Mouse (Mus musculus) embryo, embryonic 10.5 days (tissue): Measurements from ENCODE around the gene Celf5.

Experiments used
- DNase-seq: peaks from one replicate; pipeline ENCODE4 v3.0.0-alpha.2; 2015; ENCODE audit warnings: low spot score

Gene Celf5

DNA sequence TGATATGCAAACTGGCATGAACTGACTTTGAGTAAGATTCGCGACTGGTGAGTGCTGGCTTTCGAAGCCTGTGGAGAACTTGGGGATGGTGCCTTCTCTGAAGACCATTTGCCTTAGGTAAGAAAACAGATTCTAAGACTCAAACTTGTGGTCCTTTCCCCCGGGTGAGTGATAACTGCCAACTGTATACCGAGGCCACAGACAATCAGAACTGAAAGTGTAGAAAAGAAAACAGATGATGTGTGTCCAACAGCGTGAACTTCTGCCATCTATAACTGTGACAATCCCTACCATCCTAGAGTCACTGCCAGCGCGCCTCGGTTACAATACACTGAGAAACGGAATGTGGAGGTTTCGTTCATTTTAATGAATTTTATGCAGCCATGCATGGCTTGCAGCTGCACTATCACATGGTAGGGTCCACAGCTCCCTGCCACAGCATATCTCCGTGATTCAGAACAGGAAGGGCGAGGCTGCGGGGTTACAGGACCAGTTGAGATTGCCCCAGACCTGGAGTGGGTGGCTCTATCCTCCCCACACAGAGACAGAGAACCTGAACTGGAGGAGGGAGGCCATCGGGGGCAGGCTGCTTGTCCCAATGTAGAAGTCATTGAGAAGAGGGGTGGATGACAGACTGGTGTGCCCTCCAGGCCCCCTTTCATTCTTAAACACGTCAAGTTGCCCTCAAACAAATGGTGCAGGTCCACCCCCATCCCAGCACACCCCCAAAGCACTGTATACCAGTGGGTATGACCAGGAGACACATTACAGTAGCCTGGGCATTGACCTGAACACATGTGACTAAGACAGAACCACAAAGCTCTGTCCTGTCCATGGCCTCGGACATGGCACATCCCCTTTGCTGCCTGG lies 15.1 kb upstream of the Celf5 start:
- DNase-seq = no peak

DNA sequence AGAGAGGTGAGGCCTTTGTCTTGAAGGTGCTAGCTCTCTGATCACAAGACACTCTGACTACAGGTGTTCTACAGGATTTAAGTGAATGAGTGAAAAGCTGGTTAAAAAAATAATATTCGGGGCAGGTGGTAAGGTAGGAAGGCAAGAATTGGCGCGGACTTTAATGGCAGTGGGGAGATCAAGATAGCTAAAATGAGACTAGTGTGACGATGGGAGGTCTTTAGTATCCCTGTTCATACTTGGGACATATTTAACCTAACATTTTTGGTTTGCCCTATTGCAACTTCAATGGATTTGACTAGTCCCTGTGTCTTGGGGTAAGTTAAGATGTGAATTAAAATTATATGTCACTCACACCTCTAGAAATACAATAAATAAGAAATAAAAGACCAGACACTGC lies 14.5 kb upstream of the Celf5 start:
- DNase-seq = no peak

DNA sequence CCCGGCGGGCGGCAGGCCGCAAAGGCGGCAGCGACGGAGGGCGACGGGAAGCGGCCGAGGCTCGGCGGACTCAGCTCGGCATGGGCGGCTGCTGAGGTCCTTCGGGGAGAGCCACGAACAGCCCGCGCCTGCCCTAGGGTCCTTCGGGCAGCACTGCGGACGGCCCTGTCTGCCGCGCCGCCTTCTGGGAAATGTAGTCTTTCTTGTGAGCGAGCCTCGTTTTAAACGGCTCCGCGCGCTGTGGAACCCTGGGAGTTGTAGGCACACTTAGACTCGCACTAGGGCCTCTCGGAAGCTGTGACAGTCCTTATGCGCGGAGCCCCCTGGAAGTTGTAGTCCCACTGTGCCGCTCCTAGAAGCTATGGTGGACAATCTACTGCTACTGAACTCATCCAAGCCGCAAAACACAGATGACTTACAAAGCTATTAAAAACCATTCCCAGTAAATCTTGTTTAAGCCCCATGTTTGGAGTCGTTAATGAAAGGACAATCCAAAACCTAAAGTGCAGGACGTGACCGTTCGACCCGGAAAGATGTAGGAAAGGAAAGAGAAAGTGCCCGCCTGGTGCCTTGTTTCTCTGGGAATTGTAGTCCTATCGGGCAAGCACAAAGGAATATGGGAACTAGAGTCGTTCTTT lies 13.9 kb upstream of the Celf5 start, which contains the start of gene Ncln:
Gene Ncln (minus strand): TSS at position 129 of the 638 bp plus-strand sequence.
- peak; percentile 99 for DNase-seq

- no peak for DNase-seq
Measured at GRCm38 (mm10) chr10:81495616-81496263, 13.2 kb upstream of the Celf5 start.

GRCm38 (mm10) chr10:81495151-81495550 lies 12.6 kb upstream of the Celf5 start:
- no peak for DNase-seq

DNA sequence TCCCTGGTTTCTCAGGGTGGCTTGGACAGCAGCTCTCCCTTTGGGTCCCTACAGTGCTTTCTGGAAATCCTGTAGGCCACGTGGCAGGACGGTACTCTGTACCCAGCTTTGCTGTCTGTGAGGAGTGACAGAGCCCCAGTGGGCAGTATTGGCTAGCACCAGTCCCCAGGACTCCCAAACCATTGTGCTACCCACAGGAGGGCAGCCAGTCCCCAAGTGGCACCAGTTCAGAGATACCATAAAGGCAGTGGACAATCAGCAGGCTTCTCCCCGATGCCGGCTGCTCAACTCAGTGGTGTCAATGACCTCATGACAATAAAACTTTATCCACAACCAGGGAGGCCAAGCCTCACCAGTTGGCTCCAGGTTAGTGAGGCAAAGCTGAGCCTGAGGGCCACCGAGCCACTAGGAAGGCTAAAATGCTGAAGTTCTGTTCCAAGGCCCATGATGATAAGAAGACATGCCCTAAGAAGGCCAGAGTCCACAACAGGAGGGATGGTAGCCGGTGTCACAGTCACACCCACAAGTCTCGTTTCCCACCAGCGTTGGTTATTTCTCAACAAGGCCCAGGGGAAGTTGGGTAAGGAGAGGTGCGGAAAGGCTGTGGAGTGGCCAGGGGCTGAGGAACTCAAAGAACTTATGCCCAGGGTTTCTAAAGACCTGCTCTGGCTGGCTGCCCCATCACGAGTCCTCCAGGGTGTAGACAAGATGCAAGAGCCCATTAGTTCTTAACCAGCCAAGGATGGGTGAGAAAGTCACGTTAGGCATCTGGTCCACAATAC lies 11.9 kb upstream of the Celf5 start:
- no peak for DNase-seq

DNA sequence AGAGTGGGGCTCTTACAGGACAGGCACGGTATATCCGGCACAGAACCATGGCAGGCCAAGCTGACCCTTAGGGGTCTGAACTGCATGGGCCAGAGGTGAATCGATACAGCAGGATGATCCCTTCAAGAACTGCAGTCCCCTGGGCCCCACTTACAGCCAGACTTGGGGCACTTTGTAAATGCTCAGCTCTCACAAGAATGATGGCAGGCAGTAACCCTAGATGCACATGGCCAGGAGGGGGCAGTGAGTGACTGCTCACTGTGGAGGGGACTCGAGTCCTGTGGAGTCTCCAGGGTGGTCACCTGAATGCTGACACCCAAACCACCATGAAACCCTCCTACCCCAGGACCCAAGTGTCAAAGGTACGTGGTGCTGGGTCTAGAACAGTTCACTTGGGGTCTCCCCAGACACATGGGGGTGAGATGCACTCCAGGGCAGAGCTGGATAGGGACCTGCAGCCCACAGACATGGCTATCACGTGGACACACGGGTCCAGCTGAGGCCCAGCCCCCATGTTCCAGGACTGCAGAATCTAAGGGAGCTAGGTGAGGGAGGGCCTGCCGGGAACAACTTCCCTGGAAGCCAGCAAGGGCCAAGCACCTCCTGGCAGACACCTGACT lies 11.2 kb upstream of the Celf5 start:
- DNase-seq = no peak

- DNase-seq = no peak
Measured at GRCm38 (mm10) chr10:81492606-81493240, 10.2 kb upstream of the Celf5 start.

DNA sequence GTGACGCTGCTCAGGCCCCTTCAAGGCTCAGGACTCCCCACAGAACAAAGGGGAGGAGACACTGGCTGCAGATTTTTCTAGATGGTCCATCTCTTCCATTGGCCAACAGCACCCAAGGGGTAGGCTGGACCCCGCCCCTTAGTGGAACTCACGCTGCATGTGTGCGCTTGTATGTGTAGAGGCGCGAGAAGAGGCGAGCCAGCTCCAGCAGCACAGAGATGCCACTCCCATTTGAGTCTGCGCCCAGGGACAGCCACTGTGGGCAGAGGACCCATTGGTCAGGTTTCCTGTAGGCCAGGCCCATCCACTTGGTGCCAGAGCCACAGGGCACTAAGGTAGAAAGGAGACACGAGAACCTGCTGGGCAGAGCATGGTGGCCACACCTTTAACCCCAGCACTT lies 8.5 kb upstream of the Celf5 start:
- DNase-seq = no peak

DNA sequence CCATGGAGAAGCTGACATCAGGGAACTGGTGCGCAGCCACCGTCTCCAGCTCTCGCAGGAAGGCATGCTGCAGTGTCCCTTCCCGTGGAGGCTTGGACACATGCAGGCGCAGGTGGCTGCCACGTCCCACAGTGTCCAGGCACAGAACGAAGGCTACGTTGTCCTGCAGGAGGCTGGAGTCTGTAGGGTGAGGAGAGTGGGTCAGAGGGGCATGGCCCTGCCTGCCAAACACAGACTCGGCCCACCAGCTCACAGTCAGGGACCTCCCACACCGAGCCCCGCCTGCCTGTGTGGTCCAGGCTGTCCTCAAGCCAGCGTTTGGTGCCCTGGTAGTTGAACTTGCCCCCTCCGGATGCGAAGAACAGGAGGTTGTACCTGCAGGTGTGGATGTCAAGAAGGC lies 7.4 kb upstream of the Celf5 start:
- no peak for DNase-seq

DNA sequence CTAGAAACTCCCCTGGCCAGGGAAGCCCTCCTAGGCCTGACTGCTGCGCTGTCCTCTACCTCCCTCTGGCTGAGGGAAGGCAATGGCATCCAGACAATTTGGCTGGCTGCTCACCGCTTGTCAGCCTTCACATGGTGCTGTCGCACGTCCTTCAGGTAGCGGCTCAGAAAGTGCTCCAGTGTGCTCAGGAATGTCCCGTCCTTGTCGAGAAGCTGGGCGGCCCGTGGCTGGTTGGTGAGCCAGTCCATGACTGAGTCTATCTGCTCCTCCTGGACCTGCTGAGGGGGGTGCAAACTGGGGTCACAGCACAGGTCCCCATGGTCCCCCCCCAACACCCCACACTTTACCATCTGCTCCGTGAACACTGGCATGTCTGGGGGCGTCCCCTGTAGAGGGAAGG lies 5.6 kb upstream of the Celf5 start:
- DNase-seq = no peak

DNA sequence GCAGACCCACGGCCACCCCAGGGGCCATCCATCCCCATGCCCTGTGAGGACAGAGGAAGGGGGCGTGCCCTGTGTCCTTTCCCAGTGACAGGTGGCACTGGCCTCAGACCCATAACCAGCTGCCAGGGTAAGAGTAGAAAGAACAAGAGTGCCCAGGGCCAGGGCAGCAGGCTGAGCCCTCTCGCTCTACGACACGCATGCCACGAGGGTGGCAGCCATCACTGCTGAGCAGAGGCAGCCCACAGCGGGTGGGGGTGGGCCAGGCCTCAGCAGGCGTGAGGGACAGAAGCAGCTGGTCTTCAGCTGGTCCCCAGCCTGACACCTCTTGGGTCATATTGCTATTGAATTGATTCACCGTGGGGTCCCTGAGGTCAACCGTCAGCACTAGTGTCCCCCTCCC lies 4.0 kb upstream of the Celf5 start:
- no peak for DNase-seq

GRCm38 (mm10) chr10:81485479-81486018 lies 3.0 kb upstream of the Celf5 start:
- DNase-seq = no peak

DNA sequence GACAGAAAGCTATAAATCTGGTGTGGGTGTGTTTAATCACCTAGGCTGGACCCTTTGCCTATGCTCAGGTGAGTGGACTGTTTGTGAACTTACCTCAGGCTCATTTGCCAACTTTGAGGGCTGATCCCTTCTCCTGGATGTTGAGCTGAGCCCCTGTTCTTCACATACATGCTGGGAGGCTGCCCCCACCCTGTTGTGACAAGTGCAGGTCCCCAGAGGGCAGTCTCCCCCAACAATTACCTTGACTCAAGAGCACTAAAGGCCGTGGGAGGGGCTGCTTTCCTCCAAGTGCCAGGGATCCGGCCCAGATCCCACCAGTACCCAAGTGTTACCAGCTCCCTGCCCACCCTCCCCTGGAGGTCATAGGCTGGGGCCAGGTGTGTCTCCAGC lies 2.5 kb upstream of the Celf5 start:
- DNase-seq = no peak

DNA sequence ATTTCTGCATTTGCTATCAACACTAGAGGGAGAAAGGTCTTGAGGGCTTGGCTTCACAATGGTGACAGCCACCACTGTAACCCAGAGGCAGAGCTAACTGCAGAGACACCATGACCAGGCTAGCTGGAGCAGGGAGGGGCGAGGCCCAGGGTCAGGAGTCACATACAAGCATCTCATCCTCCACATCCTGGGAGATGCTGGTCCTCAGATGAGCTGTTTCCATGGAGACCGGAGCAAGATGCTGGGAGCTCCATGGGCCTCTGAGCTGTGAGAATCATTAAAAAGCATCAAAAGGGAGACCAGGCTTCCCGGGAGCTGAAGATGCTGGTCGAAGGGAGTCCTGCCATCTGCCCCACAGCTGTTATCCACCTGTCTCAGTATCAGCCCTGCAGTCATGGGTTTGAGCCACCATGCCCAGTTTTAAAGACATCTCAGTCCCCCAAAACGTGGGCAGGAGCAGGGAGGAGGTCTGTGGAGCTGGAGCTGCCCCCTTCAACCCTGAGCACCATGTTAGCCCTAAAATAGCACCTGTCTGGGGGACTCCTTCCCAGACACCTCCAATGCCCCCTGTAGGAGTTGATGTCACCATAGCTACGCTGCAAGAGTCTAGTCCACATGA lies 2.0 kb upstream of the Celf5 start:
- no peak for DNase-seq

DNA sequence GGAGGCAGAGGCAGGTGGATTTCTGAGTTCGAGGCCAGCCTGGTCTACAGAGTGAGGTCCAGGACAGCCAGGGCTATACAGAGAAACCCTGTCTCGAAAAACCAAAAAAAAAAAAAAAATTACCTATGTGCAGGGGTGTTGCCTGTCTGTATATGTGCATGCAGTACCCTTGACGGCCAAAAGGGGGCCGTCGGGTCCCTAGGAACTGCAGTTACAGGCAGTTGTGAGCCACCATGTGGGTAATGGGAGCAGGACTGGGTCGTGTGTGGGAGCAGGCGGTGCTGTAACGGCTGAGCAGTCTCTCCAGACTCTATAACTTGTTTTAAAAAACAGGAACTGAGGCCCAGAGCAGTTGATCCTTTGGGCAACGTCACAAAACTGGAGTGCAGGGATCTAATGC lies 1.5 kb upstream of the Celf5 start:
- peak; percentile 58 for DNase-seq

DNA sequence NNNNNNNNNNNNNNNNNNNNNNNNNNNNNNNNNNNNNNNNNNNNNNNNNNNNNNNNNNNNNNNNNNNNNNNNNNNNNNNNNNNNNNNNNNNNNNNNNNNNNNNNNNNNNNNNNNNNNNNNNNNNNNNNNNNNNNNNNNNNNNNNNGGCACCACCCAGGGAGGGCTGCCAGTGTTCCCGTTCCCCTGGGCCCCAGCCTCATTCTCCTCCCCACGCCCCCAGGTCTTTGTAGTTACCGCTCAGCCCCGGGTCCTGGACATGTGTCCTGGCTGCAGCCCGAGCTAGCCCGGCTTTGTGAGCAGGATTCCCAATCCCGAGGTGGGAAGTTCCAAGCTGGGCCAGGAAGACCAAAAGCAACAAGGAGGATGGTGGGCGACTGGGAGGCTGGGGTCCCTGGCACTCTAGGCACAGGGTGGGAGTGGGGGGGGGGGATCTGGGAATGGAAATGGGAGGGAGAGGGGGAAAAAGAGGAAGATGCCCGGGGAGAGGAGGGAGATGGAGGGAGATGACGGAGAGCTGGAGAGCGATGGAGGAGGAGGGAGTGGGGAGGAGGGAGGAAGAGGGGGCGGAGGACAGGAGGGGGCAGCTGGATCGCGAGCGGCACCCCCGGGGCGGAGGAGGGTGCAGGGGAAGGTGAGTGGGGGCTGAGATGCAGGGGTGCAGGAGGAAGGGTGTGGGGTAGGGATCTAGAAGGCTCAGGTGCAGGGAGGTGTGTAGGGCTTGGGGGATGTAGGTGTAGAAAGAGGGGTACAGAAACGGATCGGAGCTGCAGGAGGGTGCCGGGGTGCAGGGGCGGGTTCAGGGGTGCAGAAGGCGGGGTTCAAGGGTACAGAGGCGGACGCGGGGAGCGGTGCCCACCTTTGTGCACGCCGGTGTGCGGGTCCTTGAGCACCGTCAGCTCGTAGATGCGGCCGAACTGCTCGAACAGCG lies 640 bp downstream of the Celf5 start:
- no peak for DNase-seq

- DNase-seq = no peak
Measured at GRCm38 (mm10) chr10:81474461-81474860, 8.0 kb downstream of the Celf5 start.

GRCm38 (mm10) chr10:81473003-81473451 lies 9.5 kb downstream of the Celf5 start:
- DNase-seq = peak; percentile 82
